Mouse (Mus musculus) cerebellum, adult 2 months (tissue): ENCODE measurements at regions not wholly inside any gene's neighbourhood (a gene's known extent, or its start where the extent isn't known, plus 50 kb on each side); places are given as distances from the start of the nearest gene placed in this dataset.

ENCODE experiments used
- CTCF ChIP-seq: fragments of 200-500 bp; IDR thresholded peaks from 2 replicates; pipeline ENCODE4 v1.5.1; 2011; ENCODE audit warnings: low read depth, mild to moderate bottlenecking, control low read depth, low read length, moderate library complexity, borderline replicate concordance; ENCODE audit not compliant: insufficient read depth
- POLR2A ChIP-seq: fragments of 200-500 bp; IDR thresholded peaks from 2 replicates; pipeline ENCODE4 v1.6.1; 2011; ENCODE audit warnings: low read length, control low read depth, borderline replicate concordance; ENCODE audit not compliant: insufficient read depth

GRCm38 (mm10) chr9:41761050-41761576 is 363.0 kb downstream of the Sorl1 start:
- TF ChIP-seq CTCF (no peak), POLR2A (no peak)
